Mouse (Mus musculus) c-Kit-positive CD71-negative TER-119-negative erythroid progenitor cells, embryonic 14.5 days (primary cell): ENCODE measurements around the gene Hist1h3c.
"Not testable (repeated sequence)": the region's sequence is repeated elsewhere in the genome, so short reads cannot be mapped to it uniquely, and the experiment has no call there.

ENCODE experiments used
- DNase-seq: peaks from one replicate; pipeline ENCODE4 v3.0.0-alpha.2; 2013; ENCODE audit warnings: low read depth

The Hist1h3c gene

GRCm38 (mm10) chr13:23757211-23757773, 11.9 kb upstream of the Hist1h3c start:
- DNase-seq, result no peak

GRCm38 (mm10) chr13:23756790-23757189, 11.4 kb upstream of the Hist1h3c start, which contains the start of gene Hist1h4b:
Hist1h4b (plus strand) TSS chr13:23757013.
- peak; percentile 95 for DNase-seq

- DNase-seq, result no peak
These were observed 9.6 kb upstream of the Hist1h3c start for GRCm38 (mm10) chr13:23755000-23755399.

GRCm38 (mm10) chr13:23753314-23754078, 8.1 kb upstream of the Hist1h3c start:
- DNase-seq, result no peak

GRCm38 (mm10) chr13:23752742-23753172, 7.4 kb upstream of the Hist1h3c start:
- DNase-seq, result no peak

GRCm38 (mm10) chr13:23752067-23752741, 6.8 kb upstream of the Hist1h3c start, which contains the start of gene Hist1h3b:
Hist1h3b (plus strand) TSS chr13:23752267.
- DNase-seq, result peak; percentile 89

- no peak for DNase-seq
These were observed 6.1 kb upstream of the Hist1h3c start for GRCm38 (mm10) chr13:23751478-23751956.

- not testable (repeated sequence) for DNase-seq
These were observed 5.6 kb upstream of the Hist1h3c start, which contains the start of gene Hist1h2ab for GRCm38 (mm10) chr13:23750839-23751477. Hist1h2ab (plus strand) TSS chr13:23751126.

GRCm38 (mm10) chr13:23749563-23750121, 4.2 kb upstream of the Hist1h3c start:
- no peak for DNase-seq

- no peak for DNase-seq
These were observed 2.5 kb upstream of the Hist1h3c start for GRCm38 (mm10) chr13:23747892-23748288.

GRCm38 (mm10) chr13:23747081-23747891, 1.9 kb upstream of the Hist1h3c start:
- no peak for DNase-seq

- peak; percentile 82 for DNase-seq
These were observed 1.0 kb upstream of the Hist1h3c start, which contains the start of gene Hist1h2bb for GRCm38 (mm10) chr13:23746201-23747080. Hist1h2bb (plus strand) TSS chr13:23746734.

- no peak for DNase-seq
These were observed 701 bp downstream of the Hist1h3c start for GRCm38 (mm10) chr13:23744421-23745380.

- DNase-seq, result no peak
These were observed 1.4 kb downstream of the Hist1h3c start for GRCm38 (mm10) chr13:23743963-23744362.

- no peak for DNase-seq
These were observed 2.2 kb downstream of the Hist1h3c start for GRCm38 (mm10) chr13:23743215-23743614.

GRCm38 (mm10) chr13:23742007-23742406, 3.4 kb downstream of the Hist1h3c start:
- no peak for DNase-seq

- DNase-seq, result no peak
These were observed 4.5 kb downstream of the Hist1h3c start for GRCm38 (mm10) chr13:23740910-23741309.

- DNase-seq, result no peak
These were observed 5.1 kb downstream of the Hist1h3c start for GRCm38 (mm10) chr13:23740256-23740840.
